Mouse (Mus musculus) brain, embryonic 14.5 days (tissue): ENCODE data around the gene Lama1. TPM values are rescaled to one million over a fixed set of nuclear protein-coding genes. Genes with fewer than 3 reads are reported as not detected.
"Not testable (repeated sequence)": the region's sequence is repeated elsewhere in the genome, so short reads cannot be mapped to it uniquely, and the experiment has no call there.

Source experiments
- DNase-seq: peaks from one replicate; pipeline ENCODE4 v3.0.0-alpha.2; 2011; ENCODE audit warnings: low read depth
- CTCF ChIP-seq: fragments of 200-500 bp; IDR thresholded peaks from 2 replicates; pipeline ENCODE4 v1.5.1; 2012; ENCODE audit warnings: inconsistent platforms, mild to moderate bottlenecking, moderate library complexity, borderline replicate concordance; ENCODE audit not compliant: insufficient read depth, insufficient read length; ENCODE audit errors: extremely low read depth
- POLR2A ChIP-seq: fragments of 200-500 bp; IDR thresholded peaks from 2 replicates; pipeline ENCODE4 v1.6.1; 2012; ENCODE audit warnings: mild to moderate bottlenecking, inconsistent platforms, borderline replicate concordance; ENCODE audit not compliant: poor library complexity, insufficient read depth, insufficient read length, severe bottlenecking; ENCODE audit errors: extremely low read depth
- polyA plus RNA-seq: library from polyadenylated mRNA; depleted of rRNA; stranded (reverse); fragments of >200 nt; gene quantifications from 2 replicates; pipeline ENCODE4 v1.2.3, GENCODE M21; 2012

Gene Lama1
- polyA plus RNA-seq, 1 experiment, result 14.0 TPM

DNA sequence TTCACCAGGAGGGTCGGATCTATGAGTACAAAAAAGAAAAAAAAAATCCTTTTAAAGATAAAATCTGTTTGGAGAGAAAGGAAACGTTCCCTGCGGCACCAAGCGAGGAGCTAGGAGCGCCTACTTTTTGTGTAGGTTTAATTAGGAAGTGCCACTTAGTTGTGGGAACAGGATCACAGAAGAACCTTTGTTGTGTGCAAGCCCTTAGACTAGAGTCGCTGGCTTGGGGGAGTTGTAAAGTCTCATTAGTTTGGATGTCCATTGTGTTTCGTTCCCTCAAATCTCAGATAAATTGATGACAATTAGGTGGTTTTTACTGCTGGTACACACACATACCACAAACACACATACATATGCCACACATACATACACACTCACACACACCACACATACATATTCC lies 25.0 kb downstream of the Lama1 start:
- no peak for TF ChIP-seq CTCF
- no peak for TF ChIP-seq POLR2A
- peak; percentile 69 for DNase-seq

- no peak for DNase-seq
- TF ChIP-seq POLR2A, result no peak
- no peak for TF ChIP-seq CTCF
Observed at GRCm38 (mm10) chr17:67722578-67722977, 25.5 kb downstream of the Lama1 start.

- DNase-seq, result peak; percentile 80
- no peak for TF ChIP-seq CTCF
- TF ChIP-seq POLR2A, result no peak
Observed at GRCm38 (mm10) chr17:67723175-67724067, 26.4 kb downstream of the Lama1 start.

GRCm38 (mm10) chr17:67726601-67727000 lies 29.5 kb downstream of the Lama1 start:
- TF ChIP-seq CTCF (no peak), POLR2A (no peak)
- DNase-seq, result no peak

DNA sequence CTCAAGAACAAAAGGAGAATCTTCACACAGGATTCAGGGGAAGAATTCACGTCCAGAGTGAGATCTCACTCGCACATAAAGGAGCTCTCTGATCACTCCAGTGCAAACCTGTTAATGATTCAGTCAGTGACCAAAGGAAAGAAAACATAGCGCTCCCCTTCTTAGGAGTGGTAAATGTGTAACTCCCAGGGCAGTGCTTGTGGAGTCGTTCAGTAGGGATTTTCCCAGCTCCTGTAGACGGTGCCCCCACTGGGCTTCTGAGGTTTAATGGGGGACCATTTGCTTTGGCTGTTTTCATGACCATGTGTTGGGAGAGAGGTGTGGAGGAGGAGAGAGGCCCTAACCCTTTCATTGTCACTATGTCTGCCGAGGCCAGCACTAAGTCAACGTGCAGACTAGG lies 31.7 kb downstream of the Lama1 start:
- no peak for DNase-seq
- TF ChIP-seq CTCF, result no peak
- TF ChIP-seq POLR2A, result no peak

GRCm38 (mm10) chr17:67731096-67731495 lies 34.0 kb downstream of the Lama1 start:
- DNase-seq, result no peak
- TF ChIP-seq POLR2A (no peak), CTCF (no peak)

DNA sequence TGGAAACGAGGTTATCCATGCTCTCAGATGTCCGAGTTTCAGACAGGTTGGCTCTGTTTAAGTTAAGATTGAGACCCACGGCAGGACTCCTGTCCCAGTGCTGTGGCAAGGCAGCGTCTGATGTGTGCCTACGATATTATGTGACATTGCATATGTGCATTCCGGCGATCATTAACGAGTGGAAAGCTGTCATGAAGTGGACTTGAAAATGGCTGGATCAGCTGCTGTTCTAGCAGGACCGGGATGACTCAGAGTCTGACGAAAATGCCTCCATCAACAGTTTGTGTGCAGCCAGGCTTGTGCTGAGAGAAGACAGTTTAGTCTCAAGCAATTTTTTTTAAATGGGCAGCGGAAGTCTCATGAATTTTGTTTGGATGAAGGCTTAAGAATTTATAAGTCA lies 34.9 kb downstream of the Lama1 start:
- no peak for DNase-seq
- TF ChIP-seq POLR2A (no peak), CTCF (no peak)

DNA sequence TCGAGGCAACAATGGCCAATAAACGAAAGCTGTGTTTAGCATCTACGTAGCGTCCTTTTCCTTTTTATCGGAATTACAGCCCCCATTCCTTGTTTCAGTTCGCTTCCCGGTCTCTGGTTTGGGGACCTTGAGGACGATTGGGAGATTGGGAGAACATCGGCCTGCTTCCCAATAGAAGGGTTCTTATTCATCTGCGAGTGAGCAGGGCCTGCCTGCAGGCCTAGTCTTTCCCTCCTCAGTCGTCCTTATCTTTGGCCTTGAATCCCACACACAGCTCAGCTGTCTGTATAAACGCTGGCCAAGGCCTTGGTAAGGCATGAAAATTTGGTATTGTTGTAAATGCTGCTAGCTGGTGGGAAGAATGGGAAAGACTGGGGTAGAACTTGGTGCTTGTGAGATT lies 36.5 kb downstream of the Lama1 start:
- no peak for TF ChIP-seq CTCF
- TF ChIP-seq POLR2A, result no peak
- no peak for DNase-seq

GRCm38 (mm10) chr17:67735722-67736121 lies 38.7 kb downstream of the Lama1 start:
- no peak for DNase-seq
- TF ChIP-seq POLR2A, result no peak
- no peak for TF ChIP-seq CTCF

GRCm38 (mm10) chr17:67741229-67741628 lies 44.2 kb downstream of the Lama1 start:
- DNase-seq, result not testable (repeated sequence)

DNA sequence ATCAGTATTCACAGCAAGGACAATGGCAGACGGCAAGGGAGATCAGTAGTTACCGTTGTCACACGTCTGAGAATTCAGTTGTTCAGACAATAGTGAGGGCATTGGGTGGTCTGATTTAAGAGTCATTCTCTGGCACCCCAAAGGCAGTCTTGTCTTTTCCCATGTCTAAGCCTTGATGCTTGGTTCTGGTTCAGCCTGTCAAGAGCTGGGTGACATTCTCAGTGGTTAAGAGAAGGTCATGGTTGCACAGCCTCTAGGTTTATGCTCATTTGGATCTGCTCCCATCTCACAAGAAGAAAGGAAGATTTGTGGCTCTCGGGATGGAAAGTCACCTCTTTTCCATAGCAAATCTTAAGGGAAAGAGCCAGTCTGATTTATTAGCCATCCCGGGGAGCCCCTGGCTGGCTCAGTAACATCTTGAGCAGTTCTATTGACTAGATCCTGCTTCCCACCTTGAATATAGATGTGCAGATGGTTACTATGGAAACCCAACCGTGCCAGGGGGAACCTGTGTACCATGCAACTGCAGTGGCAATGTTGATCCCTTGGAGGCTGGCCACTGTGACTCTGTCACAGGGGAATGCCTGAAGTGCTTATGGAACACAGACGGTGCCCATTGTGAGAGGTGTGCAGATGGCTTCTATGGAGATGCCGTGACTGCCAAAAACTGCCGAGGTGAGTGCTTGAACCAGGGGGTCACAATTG lies 67.3 kb downstream of the Lama1 start:
- DNase-seq, result peak; percentile 33
- TF ChIP-seq CTCF (no peak), POLR2A (no peak)

DNA sequence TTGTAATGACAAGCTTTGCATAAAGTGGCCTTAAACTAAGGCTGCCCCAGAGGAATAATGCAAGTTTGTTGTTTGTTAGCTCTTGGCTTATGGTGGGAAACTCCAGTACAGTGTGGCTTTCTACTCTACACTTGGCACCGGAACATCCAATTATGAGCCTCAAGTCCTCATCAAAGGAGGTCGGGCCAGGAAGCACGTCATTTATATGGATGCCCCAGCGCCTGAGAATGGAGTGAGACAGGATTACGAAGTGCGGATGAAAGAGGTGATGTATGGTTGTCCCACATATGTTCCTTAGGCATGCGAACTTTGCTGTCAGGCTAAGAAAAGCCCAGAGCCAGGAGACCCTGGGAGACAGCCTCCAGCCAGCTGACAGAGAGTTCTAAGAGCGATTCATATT lies 76.5 kb downstream of the Lama1 start:
- TF ChIP-seq CTCF (no peak), POLR2A (no peak)
- peak; percentile 48 for DNase-seq
